Mouse (Mus musculus): ENCODE measurements around the gene Zfp771.
A peak's percentile ranks its signal among the peaks of the same experiment; 100 is the strongest.

Gene Zfp771

DNA sequence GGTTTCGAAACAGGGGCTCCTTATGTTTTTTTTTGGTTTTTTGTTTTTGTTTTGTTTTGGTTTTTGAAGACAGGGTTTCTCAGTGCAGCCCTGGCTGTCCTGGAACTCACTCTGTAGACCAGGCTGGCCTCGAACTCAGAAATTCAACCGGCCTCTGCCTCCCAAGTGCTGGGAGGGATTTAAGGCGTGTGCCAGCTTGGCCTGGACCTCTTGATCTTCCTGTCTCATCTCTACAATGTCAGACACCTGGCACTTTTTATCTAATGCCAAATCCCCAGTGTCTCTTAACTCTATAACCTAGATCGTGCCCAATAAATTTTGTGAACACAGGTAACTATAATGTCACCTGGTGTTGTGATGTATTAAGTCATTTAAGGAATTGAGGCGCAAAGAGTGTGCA lies 9.3 kb downstream of the Zfp771 start:
- no peak for DNase-seq (ENCODE audit: low spot score in 2 of 2)

DNA sequence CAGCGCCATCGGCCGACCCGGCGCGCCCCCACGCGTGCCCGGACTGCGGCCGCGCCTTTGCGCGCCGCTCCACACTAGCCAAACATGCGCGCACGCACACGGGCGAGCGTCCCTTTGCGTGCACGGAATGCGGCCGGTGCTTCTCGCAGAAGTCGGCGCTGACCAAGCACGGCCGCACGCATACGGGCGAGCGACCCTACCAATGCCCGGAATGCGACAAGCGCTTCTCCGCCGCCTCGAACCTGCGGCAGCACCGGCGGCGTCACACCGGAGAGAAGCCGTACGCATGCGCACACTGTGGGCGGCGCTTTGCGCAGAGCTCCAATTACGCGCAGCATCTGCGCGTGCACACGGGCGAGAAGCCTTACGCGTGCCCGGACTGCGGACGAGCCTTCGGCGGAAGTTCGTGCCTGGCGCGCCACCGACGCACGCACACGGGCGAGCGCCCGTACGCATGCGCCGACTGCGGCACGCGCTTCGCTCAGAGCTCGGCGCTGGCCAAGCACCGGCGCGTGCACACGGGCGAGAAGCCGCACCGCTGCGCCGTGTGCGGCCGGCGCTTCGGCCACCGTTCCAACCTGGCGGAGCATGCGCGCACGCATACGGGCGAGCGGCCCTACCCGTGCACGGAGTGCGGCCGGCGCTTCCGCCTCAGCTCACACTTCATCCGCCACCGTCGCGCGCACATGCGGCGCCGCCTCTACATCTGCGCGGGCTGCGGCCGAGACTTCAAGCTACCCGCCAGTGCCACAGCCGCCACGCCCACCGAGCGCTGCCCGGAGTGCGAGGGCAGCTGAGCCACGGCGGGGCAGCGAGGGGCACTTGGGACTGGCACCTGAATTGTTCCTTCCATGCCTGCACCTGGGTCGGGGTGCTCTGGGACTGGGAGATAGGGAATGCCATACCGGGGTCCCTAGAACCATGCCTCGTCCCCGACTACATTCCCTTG lies 10.0 kb downstream of the Zfp771 start:
- peak; percentile 93 to 94 for DNase-seq (ENCODE audit: low spot score in 2 of 2)

DNA sequence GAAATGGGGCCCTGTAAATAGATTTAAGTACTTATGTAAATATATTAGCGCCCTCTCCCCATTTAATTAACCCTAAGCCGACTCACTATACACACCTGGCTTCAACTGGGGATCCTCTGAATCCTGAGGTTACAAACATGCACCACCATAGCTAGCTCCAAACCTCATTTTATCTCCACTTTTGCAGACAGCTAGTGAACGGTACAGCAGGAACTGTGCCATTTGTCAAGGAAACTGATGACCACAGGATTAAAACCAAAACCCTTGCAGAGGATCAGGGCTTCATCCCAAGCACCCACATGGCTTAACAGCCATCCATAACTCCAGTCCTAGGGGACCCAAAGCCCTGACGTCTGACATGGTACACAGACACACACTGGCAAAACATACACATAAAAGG lies 10.9 kb downstream of the Zfp771 start:
- no peak for DNase-seq (ENCODE audit: low spot score in 2 of 2)

DNA sequence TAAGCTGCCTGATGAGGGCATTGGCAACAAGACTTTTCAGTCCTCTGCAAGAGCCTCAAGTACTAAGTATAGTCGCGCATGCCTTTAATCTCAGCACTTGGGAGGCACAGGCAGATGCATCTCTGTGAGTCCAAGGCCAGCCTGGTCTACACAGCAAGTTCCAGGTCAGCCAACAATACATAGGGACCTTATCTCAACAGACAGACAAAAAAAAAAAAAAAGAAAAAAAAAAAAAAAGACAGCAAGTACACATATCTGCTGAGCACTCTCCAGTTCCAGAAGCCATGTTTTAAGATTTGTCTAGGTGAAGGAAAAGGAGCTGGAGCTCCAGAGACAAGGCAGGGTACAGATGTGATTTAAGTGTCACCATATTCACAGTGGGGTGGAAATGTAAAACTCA lies 11.9 kb downstream of the Zfp771 start:
- no peak for DNase-seq (ENCODE audit: low spot score in 2 of 2)

DNA sequence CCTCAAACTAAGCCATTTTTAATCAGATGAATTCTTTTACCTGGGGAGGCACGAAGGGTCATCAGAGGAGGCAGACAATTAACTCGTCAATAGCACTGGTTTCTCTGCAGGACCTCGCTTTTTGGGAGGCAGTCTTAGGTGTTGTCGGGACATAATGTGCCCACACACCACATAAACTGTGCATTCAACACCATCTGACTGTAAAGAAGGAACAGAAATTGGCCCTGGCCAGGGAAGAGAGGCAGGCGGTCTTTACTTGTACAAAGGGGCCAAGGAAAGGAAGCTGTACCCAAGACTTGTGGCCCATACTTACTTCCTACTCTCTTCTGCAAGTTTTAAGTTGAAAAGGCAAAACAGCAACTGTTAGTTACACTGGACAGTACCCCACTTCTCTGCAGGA lies 12.4 kb downstream of the Zfp771 start:
- DNase-seq (ENCODE audit: low spot score in 2 of 2) = no peak

DNA sequence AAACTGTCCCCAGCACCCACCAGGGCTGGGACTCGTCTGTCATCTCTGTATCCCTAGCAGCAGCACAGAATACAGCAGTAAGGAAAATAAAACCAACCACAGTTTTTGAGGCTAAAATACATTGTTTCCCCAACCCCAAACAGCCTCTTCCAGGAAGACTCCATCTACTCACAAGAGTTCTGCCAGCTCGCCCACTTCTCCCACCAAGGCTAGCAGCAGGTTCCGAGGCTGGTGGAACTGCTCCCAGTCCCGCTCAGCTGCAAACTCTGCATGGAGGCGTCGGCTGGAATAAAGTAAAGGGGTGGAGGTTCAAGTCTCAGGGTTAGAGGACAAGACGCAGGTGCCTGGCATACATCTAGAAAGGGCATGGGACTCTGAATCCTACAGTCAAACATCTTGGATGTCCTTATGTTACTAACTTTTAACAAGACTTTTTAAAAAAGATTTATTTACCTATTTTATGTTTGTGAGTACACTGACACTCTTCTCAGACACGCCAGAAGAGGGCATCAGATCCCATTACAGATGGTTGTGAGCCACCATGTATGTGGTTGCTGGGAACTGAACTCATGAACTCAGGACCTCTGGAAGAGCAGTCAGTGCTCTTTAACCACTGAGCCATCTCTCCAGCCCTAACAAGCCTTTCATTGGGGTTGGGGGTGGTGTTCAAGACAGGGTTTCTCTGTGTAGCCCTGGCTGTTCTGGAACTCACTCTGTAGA lies 15.3 kb downstream of the Zfp771 start:
- no peak for DNase-seq (ENCODE audit: low spot score in 2 of 2)

DNA sequence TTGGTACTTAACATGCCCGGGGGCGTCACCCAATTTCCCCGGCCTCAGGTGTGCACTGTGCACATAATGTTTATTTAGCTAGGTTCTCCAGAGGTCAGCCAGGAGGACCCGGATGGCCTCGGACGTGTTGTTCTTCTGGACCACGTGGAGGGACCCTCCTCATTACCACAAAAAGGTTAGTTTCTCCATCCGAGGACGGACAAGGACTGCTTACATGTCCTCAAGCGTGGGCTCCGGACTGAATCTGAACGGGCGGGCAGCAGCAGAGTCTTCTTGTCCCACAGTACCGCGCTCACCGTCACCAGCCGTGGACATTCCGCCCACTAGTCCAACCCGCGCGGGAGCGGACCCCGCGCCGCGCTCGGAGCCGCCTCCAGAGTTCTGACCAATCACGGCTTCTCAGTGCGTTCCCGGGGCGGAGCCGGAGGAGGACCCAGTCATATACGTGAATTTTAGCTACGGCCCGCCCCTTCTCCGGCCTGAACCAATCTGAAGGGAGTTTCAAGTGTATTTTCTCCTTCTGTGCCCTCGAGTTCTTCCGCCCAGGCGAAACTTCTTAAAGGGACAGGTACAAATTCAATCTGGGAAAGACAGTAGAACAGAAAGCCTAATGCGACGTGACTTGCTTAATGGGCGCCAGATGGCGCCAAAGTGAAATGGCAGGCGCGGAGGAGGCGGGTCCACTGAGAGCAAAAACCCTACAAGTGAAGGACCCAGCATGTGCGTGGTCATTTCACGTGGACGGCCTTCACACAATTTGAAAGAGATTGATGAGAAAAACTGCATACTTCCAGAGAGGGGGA lies 16.4 kb downstream of the Zfp771 start, which contains the start of gene Dctpp1:
Gene Dctpp1 (minus strand): TSS at position 401 of the 803 bp plus-strand sequence.
- DNase-seq (ENCODE audit: low spot score in 2 of 2) = peak; percentile 99

DNA sequence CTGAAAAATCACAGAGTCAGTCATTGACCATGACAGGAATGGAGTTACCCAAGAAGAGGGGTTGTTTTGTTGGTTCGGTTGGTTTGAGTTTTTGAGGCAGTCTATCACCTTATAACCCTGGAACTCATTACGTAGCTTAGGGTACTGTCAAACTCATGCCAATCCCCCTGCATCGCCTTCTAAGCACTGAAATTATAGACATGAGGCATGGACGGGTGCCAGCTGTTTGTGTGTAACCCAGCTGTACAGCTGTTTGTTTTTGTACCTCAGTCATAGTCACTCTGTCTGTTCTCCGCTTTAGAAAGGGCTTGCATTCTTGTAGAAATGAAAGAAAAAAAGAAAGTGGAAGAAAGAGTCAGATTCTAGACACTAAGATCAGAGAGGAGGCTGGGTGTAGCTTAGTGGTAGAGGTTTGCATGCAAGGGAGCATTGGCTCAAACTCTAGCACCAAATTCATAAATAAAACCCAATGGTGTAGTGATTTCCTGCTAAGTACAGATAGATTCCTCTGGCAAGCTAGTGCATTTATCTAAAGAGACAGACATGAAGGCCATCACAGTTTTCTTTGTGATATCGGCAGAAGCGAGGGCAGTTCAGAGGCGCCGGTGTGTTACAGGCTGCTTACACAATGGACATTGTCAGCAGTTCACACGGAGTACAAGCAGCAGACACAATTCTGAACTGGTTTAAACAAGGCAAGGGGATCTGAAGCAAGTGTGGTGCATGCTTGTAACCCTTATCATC lies 18.3 kb downstream of the Zfp771 start:
- DNase-seq (ENCODE audit: low spot score in 2 of 2) = no peak

DNA sequence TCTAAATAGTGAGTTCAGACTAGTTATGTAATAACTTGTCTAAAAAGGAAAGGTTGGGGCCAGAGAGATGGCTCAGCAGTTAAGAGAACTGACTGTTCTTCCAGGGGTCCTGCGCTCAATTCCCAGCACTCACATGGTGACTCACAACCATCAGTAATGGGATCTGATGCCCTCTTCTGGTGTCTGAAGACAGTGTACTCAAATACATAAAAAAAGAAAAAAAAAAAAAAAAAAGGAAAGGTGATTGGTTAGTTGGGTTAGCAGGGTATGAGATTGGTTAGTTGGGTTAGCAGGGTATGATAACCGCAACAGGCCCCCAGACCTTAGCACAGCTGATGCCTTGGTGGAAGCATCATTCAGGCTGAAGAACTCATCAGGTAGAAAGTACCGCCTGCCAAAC lies 19.5 kb downstream of the Zfp771 start:
- no peak for DNase-seq (ENCODE audit: low spot score in 2 of 2)

DNA sequence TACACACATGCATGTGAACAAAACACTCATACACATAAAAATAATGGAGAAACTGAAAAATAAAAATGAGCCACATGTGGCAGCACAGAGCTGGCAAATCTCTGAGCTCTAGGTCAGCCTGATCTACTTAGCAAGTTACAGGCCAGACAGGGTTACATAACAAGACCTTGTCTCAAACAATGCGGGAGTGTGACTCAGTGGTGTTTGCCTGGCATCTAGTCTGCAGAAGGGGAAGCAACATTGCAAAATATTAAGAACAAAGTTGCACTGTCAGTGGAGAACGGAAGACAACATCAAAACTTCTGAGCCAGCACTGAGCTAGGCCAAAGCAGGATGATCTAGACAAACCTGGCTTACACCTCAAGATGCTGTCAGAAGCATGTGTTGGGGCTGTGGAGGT lies 26.2 kb downstream of the Zfp771 start:
- DNase-seq (ENCODE audit: low spot score in 2 of 2) = no peak

DNA sequence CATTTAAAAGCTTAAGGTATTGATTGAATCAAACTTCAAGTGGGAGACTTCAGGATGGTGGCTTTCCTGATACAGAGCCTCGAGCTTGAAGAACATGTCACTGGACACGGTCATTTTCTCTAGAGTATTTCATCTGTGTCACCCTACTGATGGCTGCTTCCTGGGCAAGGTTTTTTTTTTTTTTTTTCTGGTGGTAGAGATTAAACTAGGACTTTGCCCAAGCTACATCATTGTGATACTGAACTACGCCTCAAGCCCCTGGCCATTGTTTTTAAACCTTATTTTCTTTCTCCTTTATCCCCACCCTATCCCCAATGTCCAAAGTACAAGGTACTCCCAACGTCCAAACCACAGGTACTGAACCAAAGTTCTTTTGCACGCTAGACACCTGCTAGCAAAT lies 26.6 kb downstream of the Zfp771 start:
- DNase-seq (ENCODE audit: low spot score in 2 of 2) = no peak

DNA sequence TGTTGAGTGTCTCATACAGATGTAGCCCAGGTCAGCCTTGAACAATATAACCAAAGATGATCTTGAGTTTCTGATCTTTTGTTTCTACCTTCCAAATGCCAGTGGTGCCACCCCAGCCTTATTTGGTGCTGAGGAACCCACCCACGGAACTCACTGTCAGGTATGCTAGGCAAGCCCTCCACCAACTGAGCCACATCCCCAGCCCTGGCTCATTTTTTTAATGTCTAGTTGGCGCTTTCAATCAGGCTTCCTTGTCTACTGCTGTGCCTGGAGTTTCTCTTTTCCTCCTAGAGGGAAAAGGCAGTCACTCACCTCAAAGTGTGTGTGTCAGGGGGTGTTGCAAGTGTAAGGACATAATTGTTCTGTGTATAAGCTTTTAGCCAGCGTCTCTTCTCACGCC lies 27.0 kb downstream of the Zfp771 start:
- no peak for DNase-seq (ENCODE audit: low spot score in 2 of 2)

DNA sequence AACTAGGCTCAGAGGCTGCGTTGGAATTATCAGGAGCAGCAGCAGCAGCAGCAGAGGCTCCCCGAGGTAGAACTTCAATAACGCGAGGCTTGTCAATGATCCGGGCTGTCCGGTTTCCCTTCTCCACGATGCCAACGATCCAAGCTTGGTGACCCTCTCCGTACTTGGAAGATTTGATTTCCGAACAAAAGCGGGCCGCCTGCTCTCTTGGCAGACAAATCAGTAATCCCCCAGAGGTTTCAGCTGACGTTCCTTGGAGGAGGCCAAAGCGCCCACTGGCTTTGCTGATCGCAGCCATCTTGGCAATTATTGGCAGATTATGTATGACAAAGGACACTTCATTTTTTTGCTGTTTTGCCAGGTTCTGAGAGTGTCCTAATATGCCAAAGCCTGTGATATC lies 28.5 kb downstream of the Zfp771 start:
- no peak for DNase-seq (ENCODE audit: low spot score in 2 of 2)

DNA sequence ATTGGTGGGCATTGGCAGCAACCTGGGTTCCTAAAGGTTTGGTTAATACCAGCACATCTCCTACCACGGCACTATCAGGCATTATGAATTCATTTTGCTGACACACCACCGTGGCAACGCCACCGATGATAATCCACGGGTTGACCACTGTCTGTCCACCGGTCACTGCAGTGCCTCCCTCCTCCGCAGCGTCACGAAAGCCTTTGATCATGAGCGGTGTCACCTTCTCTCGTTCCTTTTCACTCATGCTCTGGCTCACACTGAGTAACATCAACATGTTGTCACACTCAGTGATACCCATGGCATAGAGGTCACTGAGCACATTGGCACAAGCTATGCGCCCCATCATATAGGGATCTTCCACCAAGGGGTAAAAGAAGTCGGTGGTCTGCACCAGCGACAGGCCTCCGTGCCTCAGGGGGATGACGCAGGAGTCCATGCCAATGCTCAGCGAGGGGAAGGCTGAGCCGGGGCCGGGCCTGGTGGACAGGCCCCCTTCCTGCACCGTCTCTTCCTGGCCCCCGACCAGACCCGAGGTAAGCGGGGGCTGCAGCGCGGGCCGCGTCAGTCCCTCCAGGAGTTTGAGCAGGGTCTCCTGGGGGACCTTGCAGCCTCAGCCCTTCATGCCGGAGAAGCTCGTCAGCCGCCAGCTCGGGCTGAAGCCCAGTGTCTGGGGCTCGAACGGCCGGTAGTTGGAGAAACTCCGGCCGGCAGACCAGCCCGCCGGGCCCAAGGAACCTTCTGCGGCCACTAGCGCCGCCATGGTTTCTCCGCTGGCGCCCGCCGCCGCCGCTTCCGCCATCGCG lies 29.2 kb downstream of the Zfp771 start:
- DNase-seq (ENCODE audit: low spot score in 2 of 2) = no peak

DNA sequence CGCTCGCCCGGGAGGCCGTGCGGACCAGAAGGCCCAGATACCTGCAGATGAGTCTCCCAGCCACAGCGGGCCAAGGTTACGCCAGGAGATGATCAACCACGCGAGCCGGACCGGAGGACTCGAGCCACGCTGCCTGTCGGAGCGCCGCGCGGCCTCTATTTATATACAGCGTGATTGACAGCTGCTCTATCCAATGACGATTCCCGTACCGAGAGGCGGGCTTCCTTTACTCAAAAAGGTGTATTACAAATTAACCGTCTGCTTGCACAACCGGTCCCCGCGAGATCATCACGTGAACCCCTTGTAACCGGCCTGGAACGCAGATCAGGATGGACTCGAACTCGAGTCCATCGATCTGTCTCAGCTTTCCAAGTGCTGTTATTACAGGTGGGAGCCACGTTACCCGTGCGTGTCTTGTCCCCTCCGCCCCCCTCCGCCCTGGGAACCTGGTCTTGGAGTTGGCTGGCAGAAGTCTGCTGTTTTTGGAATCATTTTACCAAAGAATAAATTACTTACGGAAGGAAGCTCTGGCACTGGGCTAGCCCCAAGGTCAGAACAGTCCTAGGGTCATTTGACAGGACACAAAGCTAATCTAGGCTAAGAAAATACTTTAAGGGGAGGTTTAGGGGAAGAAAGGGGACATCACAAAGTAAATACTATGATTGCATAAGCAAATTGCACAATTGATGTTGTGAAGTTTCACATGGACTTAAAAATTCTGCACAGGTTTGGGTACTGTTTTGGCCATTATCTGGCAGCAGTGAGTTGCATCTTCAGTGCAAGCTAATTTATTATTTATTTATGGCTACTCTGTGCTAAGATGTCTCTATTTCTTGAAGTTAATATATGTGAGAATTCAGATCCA lies 30.1 kb downstream of the Zfp771 start, which contains the start of gene Sephs2:
Gene Sephs2 (minus strand): TSS at position 131 of the 865 bp plus-strand sequence.
- peak; percentile 96 to 97 for DNase-seq (ENCODE audit: low spot score in 2 of 2)

DNA sequence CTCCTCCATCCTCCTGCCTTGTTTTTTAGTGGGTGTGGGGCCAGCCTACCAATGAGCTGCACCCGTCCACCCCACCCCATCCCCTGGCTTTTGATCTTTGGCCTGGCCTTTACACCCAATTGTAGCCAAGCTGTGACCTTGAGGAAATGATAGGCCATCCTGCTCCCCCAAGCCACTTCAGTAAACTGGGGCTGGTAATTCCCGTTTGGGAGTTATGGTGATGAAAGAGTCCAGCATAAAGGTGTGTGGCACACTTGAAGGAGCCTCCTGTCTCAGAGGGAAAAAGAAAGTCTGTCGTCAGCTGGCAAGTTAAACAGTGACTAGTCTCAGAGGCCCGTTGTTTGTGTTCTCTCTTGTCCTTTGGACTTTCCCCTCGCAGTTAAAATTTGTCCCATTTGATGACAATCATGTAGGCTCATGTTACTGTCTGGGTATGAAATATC lies 32.5 kb downstream of the Zfp771 start:
- DNase-seq (ENCODE audit: low spot score in 2 of 2) = no peak

DNA sequence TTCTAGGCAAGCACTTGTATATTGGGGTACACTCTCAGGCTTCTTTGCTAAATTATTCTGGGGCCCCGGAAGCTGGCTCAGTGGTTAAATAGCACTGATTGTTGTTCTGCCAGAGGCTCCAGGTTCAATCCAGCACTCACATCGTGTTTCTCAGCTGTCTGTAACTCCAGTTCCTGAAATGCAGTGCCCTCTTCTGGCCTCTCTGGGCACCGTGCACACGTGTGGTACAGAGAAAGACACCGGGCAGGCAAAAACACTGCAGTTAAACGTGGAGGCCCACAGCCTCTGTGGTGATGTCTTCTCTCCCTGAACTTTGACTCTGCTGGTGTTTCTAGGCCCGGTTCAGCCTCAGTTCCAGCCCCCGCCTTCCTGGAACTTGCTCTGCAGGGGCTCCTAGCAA lies 34.2 kb downstream of the Zfp771 start:
- no peak for DNase-seq (ENCODE audit: low spot score in 2 of 2)

DNA sequence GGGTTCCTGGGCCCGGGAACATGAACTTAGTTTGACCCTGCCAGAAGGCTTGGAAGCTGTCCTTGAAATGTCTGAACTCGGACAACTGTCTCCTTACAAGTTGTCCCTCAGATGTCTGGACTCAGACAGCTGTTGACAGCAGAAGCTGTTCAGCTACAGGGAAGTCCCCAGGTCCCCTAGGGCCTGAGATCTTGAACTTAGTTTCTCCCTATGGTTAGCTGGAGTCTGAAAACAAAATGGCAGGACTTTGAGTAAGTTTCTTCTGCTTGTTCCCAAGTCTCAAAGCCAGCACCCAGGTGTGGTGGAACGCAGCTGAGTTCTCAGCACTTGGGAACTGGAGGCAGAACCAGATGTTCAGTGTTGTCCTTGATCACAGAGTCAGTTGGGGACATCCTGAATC lies 36.0 kb downstream of the Zfp771 start:
- peak in 1 of 2 experiments; percentile 32 for DNase-seq (ENCODE audit: low spot score in 2 of 2)

DNA sequence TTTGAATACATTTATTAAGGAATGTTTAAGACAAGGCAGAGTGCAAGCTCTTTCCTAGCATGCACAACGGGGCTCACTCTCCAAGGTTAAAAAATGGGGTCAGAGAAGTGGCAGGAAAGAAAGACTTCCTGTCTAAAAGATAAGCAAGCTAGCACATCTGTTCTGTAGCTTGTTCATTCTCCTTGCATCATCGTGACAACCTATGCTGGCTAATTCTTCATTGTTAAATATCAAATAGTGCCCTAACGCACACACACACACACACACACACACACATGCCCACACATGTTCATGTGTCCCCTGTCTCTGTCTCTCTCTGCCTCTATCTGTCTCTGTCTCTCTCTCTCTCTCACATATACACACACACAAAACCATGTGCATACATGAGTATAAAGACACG lies 37.0 kb downstream of the Zfp771 start:
- DNase-seq (ENCODE audit: low spot score in 2 of 2) = no peak
